Comparison of ENCODE assay signal across 9 mouse cellular contexts in the genomic region with DNA sequence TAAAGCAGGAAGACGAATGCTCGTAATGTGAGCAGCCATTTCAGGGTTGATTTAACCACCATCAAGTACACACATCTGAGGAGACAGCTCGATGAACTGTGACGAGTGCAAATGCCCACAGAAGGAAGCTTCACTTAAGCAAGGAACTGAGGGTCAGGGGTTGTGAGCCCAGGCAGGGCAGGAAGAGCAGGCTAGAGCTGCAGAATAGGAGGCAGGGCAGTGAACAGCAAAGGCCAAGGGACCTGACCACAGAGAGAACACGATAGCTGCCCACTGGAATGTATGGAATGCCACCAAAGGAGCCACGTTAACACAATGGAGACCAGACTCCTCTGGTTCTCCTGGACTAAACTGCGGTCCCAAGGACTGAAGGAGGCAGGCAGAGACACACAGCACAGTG. TPM values are rescaled to one million over a fixed set of nuclear protein-coding genes. Genes with fewer than 3 reads are reported as not detected.
DNase-seq lines count a peak whose midpoint lies in the region; ATAC-seq and TF ChIP-seq lines count a peak whose summit lies in the region.
"Had no signal": no experiment of that assay in that cellular context is flagged by ENCODE, and none has a peak within 500 bp of the region (broad histone marks: within the 10 kb centered on the region; RNA-seq: fewer than 3 reads in every experiment).

No protein-coding gene starts in this region.

- H3K27ac ChIP-seq in heart, embryonic 13.5 days (replicated peaks), result peak overlapping the region; percentile 83
- peak overlapping the region; percentile 60 for H3K27ac ChIP-seq in CH12.LX (ENCODE audit: insufficient read depth, low read depth)
- peak overlapping the region; percentile 48; the same call in 1 of the 2 replicates for H3K27ac ChIP-seq in kidney, adult 2 months (ENCODE audit: insufficient read depth, low read depth, low read length)
- peak overlapping the region; percentile 74 for H3K27ac ChIP-seq in lung, embryonic 15.5 days
- no peak overlapping the region for H3K27ac ChIP-seq in forebrain, postnatal 0 days (ENCODE audit: low read depth, low read length)

- no peaks in the 10 kb centered on the region for H3K36me3 ChIP-seq in heart, embryonic 13.5 days
- H3K36me3 ChIP-seq in CH12.LX (replicated peaks in 1 of 2; ENCODE audit: control insufficient read depth in 1 of 2, insufficient read depth in 1 of 2, low read length in 1 of 2), result peaks cover 0 to 26% of the 10 kb centered on the region in 2 experiments
- no peaks in the 10 kb centered on the region for H3K36me3 ChIP-seq in kidney, adult 2 months (ENCODE audit: control insufficient read depth, insufficient read depth, low read length)
- H3K36me3 ChIP-seq in lung, embryonic 15.5 days, result no peaks in the 10 kb centered on the region
- no peaks in the 10 kb centered on the region for H3K36me3 ChIP-seq in forebrain, postnatal 0 days (ENCODE audit: insufficient read depth)

- peaks cover 2% of the 10 kb centered on the region for H3K79me2 ChIP-seq in CH12.LX (replicated peaks; ENCODE audit: control insufficient read depth, extremely low read depth, insufficient read depth, poor library complexity, severe bottlenecking)

- no peak for TF ChIP-seq POLR2A in CH12.LX (IDR thresholded peaks at IDR 0.05; ENCODE audit: low read depth, low read length)
- TF ChIP-seq POLR2A in kidney, adult 2 months (IDR thresholded peaks at IDR 0.05; ENCODE audit: low read depth, low read length), result no peak

- H3K4me1 ChIP-seq in heart, embryonic 13.5 days, result peaks cover 49% of the 10 kb centered on the region
- peaks cover 21 to 73% of the 10 kb centered on the region in 2 experiments for H3K4me1 ChIP-seq in CH12.LX (ENCODE audit: control insufficient read depth in 1 of 2, insufficient read depth in 2 of 2)
- H3K4me1 ChIP-seq in kidney, adult 2 months (ENCODE audit: control insufficient read depth, insufficient read depth, low read length), result peaks cover 51% of the 10 kb centered on the region
- H3K4me1 ChIP-seq in lung, embryonic 15.5 days, result peaks cover 18% of the 10 kb centered on the region
- H3K4me1 ChIP-seq in forebrain, postnatal 0 days (ENCODE audit: insufficient read depth), result 0 out of 2 replicates have a peak, but pooled peaks cover 3% of the 10 kb centered on the region

- DNase-seq in heart, postnatal 36 days, result no peak
- peak; percentile 64 for DNase-seq in CH12.LX (ENCODE audit: extremely low read depth)
- DNase-seq in kidney, adult 2 months, result peak; percentile 79
- no peak for DNase-seq in c-Kit-positive CD71-positive TER-119-positive erythroid progenitor cells, embryonic 14.5 days (ENCODE audit: low spot score)
- no peak for DNase-seq in forebrain, postnatal 0 days
- DNase-seq in left cerebral cortex, postnatal 10 days (ENCODE audit: extremely low spot score in 1 of 2, low spot score in 2 of 2), result no peak
- DNase-seq: layer of hippocampus, postnatal 36 days had no signal

- no peak for TF ChIP-seq RAD21 in CH12.LX (IDR thresholded peaks at IDR 0.05; ENCODE audit: low read depth, low read length)

- H3K9ac ChIP-seq in heart, embryonic 13.5 days, result peak overlapping the region; percentile 65
- H3K9ac ChIP-seq in CH12.LX (ENCODE audit: insufficient read depth, low read depth), result no peak overlapping the region
- H3K9ac ChIP-seq in lung, embryonic 15.5 days, result peak overlapping the region; percentile 25; the same call in 1 of the 2 replicates
- no peak overlapping the region for H3K9ac ChIP-seq in forebrain, postnatal 0 days

- ATAC-seq in heart, embryonic 13.5 days (ENCODE audit: extremely low read depth, insufficient number of reproducible peaks, low FRiP score, low TSS enrichment), result no peak; the same call in 1 of the 2 replicates
- peak; percentile 48; the same call in 1 of the 2 replicates for ATAC-seq in lung, embryonic 15.5 days (ENCODE audit: borderline replicate concordance, extremely low read depth, low FRiP score, low TSS enrichment)
- no peak for ATAC-seq in forebrain, postnatal 0 days

- no peaks in the 10 kb centered on the region for H3K9me3 ChIP-seq in heart, embryonic 13.5 days
- peaks cover 6% of the 10 kb centered on the region for H3K9me3 ChIP-seq in CH12.LX (replicated peaks; ENCODE audit: low read length)
- no peaks in the 10 kb centered on the region for H3K9me3 ChIP-seq in lung, embryonic 15.5 days
- no peaks in the 10 kb centered on the region for H3K9me3 ChIP-seq in forebrain, postnatal 0 days (ENCODE audit: low read length)

- in situ Hi-C loops in CH12.LX (cut with MboI; ENCODE audit: low pct_ligation_motif_present, low pct_unique_long_range_greater_than_20kb, low sequenced_read_pairs), result no loop called here

- H3K27me3 ChIP-seq in heart, embryonic 13.5 days (replicated peaks), result no peaks in the 10 kb centered on the region
- no peaks in the 10 kb centered on the region for H3K27me3 ChIP-seq in CH12.LX (replicated peaks)
- H3K27me3 ChIP-seq in kidney, adult 2 months (replicated peaks; ENCODE audit: control insufficient read depth, insufficient read depth, low read length), result no peaks in the 10 kb centered on the region
- H3K27me3 ChIP-seq in lung, embryonic 15.5 days, result no peaks in the 10 kb centered on the region
- no peaks in the 10 kb centered on the region for H3K27me3 ChIP-seq in forebrain, postnatal 0 days (ENCODE audit: insufficient read depth, low read length)

- H3K4me3 ChIP-seq in heart, embryonic 13.5 days, result peak overlapping the region; percentile 17; the same call in 1 of the 2 replicates
- no peak overlapping the region for H3K4me3 ChIP-seq in CH12.LX (replicated peaks in 1 of 3; ENCODE audit: low read depth in 2 of 3, low read length in 2 of 3, poor library complexity in 1 of 3)
- no peak overlapping the region for H3K4me3 ChIP-seq in kidney, adult 2 months (ENCODE audit: insufficient read depth, low read depth, low read length)
- H3K4me3 ChIP-seq in lung, embryonic 15.5 days, result no peak overlapping the region
- H3K4me3 ChIP-seq in forebrain, postnatal 0 days (ENCODE audit: low read depth, low read length), result no peak overlapping the region

- 17% methylated on average over 7 of the region's 7 CpGs for WGBS in heart, embryonic 13.5 days
- WGBS in kidney, adult 2 months, result 14% methylated on average over 7 of the region's 7 CpGs
- 15% methylated on average over 7 of the region's 7 CpGs for WGBS in lung, embryonic 15.5 days
- WGBS in forebrain, postnatal 0 days, result 35% methylated on average over 7 of the region's 7 CpGs

- intact Hi-C loops in heart, postnatal 36 days (cut with DNase I), result no loop called here
- intact Hi-C loops in left cerebral cortex, postnatal 10 days (cut with DNase I), result no loop called here

- TF ChIP-seq CTCF in CH12.LX (conservative IDR thresholded peaks at IDR 0.05 in 1 of 2, IDR thresholded peaks at IDR 0.05 in 1 of 2; ENCODE audit: low read depth in 2 of 2, low read length in 2 of 2), result no peak
- TF ChIP-seq CTCF in kidney, adult 2 months (conservative IDR thresholded peaks at IDR 0.05; ENCODE audit: insufficient read depth, insufficient read length, low read depth, low read length), result no peak
- no peak for TF ChIP-seq CTCF in forebrain, postnatal 0 days (IDR thresholded peaks at IDR 0.05; ENCODE audit: low read depth)

- H3K4me2 ChIP-seq in heart, embryonic 13.5 days, result peak overlapping the region; percentile 53
- H3K4me2 ChIP-seq in CH12.LX (ENCODE audit: insufficient read depth, low read depth, poor library complexity, severe bottlenecking), result no peak overlapping the region
- no peak overlapping the region for H3K4me2 ChIP-seq in lung, embryonic 15.5 days
- H3K4me2 ChIP-seq in forebrain, postnatal 0 days (ENCODE audit: low read depth), result no peak overlapping the region

- dilution Hi-C loops in CH12.LX (cut with MboI; ENCODE audit: extremely low pct_ligation_motif_present, extremely low pct_unique_long_range_greater_than_20kb, low sequenced_read_pairs), result no loop called here

- no peak for TF ChIP-seq EP300 in CH12.LX (IDR thresholded peaks at IDR 0.05; ENCODE audit: low read length)

TF ChIP-seq in CH12.LX, 34 proteins besides CTCF, POLR2A, EP300 and RAD21:
- TF ChIP-seq JUN (IDR thresholded peaks at IDR 0.05; ENCODE audit: insufficient read depth, low read depth, low read length) (no peak), CHD1 (IDR thresholded peaks at IDR 0.05; ENCODE audit: low read depth, low read length) (no peak)

RNA-seq across cellular contexts. Expression of a gene that starts 5.5 kb away (rescaled TPM):
- polyA plus RNA-seq in heart, embryonic 13.5 days (2015; fragmentation: Nextera tagmentation; extraction: Ambion mirVana), result 15.0 and 16.1 TPM in 2 replicates
- total RNA-seq in heart, postnatal 36 days (2021), result 10 to 100 TPM; 14.0 to 19.6 TPM
- 20.8 and 26.0 TPM in 2 replicates for total RNA-seq in CH12.LX (2012; rRNA removed)
- 33.0 and 34.6 TPM in 2 replicates for total RNA-seq in CH12.LX (2014; rRNA removed)
- 42.2 and 42.4 TPM in 2 replicates for polyA plus RNA-seq in CH12.LX (2012; ENCODE audit: insufficient read length, low read depth)
- 77.5 and 79.7 TPM in 2 replicates for polyA plus RNA-seq in kidney, adult 2 months (2012; rRNA removed)
- polyA plus RNA-seq in lung, embryonic 15.5 days (2015; fragmentation: Nextera tagmentation; extraction: Ambion mirVana), result 17.8 and 19.9 TPM in 2 replicates
- 42.8 and 54.6 TPM in 2 replicates for total RNA-seq in forebrain, postnatal 0 days (2014; rRNA removed)
- polyA plus RNA-seq in forebrain, postnatal 0 days (2015; fragmentation: Nextera tagmentation; extraction: Ambion mirVana), result 21.1 and 31.1 TPM in 2 replicates
- total RNA-seq in left cerebral cortex, postnatal 10 days (2021), result 10 to 100 TPM; 22.3 to 24.5 TPM

RNA-seq across cellular contexts. Expression of a gene that starts 35.6 kb away (rescaled TPM):
- 80.5 and 82.6 TPM in 2 replicates for polyA plus RNA-seq in heart, embryonic 13.5 days (2015; fragmentation: Nextera tagmentation; extraction: Ambion mirVana)
- total RNA-seq in heart, postnatal 36 days (2021), result 10 to 100 TPM; 89.8 to 97.7 TPM
- total RNA-seq in CH12.LX (2012; rRNA removed) (218 and 260 TPM in 2 replicates), CH12.LX (2014; rRNA removed) (74.0 and 79.5 TPM in 2 replicates)
- polyA plus RNA-seq in CH12.LX (2012; ENCODE audit: insufficient read length, low read depth), result 521 and 579 TPM in 2 replicates
- 73.5 and 76.0 TPM in 2 replicates for polyA plus RNA-seq in kidney, adult 2 months (2012; rRNA removed)
- 115 and 129 TPM in 2 replicates for polyA plus RNA-seq in lung, embryonic 15.5 days (2015; fragmentation: Nextera tagmentation; extraction: Ambion mirVana)
- 32.3 and 41.4 TPM in 2 replicates for total RNA-seq in forebrain, postnatal 0 days (2014; rRNA removed)
- polyA plus RNA-seq in forebrain, postnatal 0 days (2015; fragmentation: Nextera tagmentation; extraction: Ambion mirVana), result 64.0 and 73.0 TPM in 2 replicates
- 100 to 1,000 TPM; 120 TPM for total RNA-seq in left cerebral cortex, postnatal 10 days (2021)

RNA-seq across cellular contexts. Expression of a gene that starts 51.9 kb away (rescaled TPM):
- polyA plus RNA-seq in heart, embryonic 13.5 days (2015; fragmentation: Nextera tagmentation; extraction: Ambion mirVana), result 14.7 and 15.1 TPM in 2 replicates
- total RNA-seq in heart, postnatal 36 days (2021), result 10 to 100 TPM; 10.5 to 11.0 TPM
- total RNA-seq in CH12.LX (2012; rRNA removed) (11.2 and 12.8 TPM in 2 replicates), CH12.LX (2014; rRNA removed) (14.6 and 17.3 TPM in 2 replicates)
- 13.6 and 16.3 TPM in 2 replicates for polyA plus RNA-seq in CH12.LX (2012; ENCODE audit: insufficient read length, low read depth)
- 12.7 and 15.1 TPM in 2 replicates for polyA plus RNA-seq in kidney, adult 2 months (2012; rRNA removed)
- 18.0 and 21.7 TPM in 2 replicates for polyA plus RNA-seq in lung, embryonic 15.5 days (2015; fragmentation: Nextera tagmentation; extraction: Ambion mirVana)
- total RNA-seq in forebrain, postnatal 0 days (2014; rRNA removed), result 16.0 and 16.2 TPM in 2 replicates
- 14.8 and 15.9 TPM in 2 replicates for polyA plus RNA-seq in forebrain, postnatal 0 days (2015; fragmentation: Nextera tagmentation; extraction: Ambion mirVana)
- 10 to 100 TPM in 1 of 2 experiments, 1 to 10 TPM in 1; 9.6 to 10.2 TPM for total RNA-seq in left cerebral cortex, postnatal 10 days (2021)

Comparison
In these comparisons a context has a peak if more than half of its experiments do, and no peak if none do; other contexts are left out.
1. H3K9ac ChIP-seq: peak in heart, embryonic 13.5 days (single experiment) and lung, embryonic 15.5 days (single experiment); none in CH12.LX (single experiment) and forebrain, postnatal 0 days (single experiment).
2. DNase-seq: peak in CH12.LX (single experiment) and kidney, adult 2 months (single experiment); none in heart, postnatal 36 days (0 of 2), c-Kit-positive CD71-positive TER-119-positive erythroid progenitor cells, embryonic 14.5 days (single experiment), forebrain, postnatal 0 days (single experiment) and left cerebral cortex, postnatal 10 days (0 of 2).